Comparison of ENCODE assay signal across 28 mouse cellular contexts in genomic region chr7:135758171-135758570, GRCm38 (mm10). TPM values are rescaled to one million over a fixed set of nuclear protein-coding genes. Genes with fewer than 3 reads are reported as not detected.
DNase-seq lines count a peak whose midpoint lies in the region; ATAC-seq and TF ChIP-seq lines count a peak whose summit lies in the region.
"Had no signal": no experiment of that assay in that cellular context is flagged by ENCODE, and none has a peak within 500 bp of the region (broad histone marks: within the 10 kb centered on the region; RNA-seq: fewer than 3 reads in every experiment).

No protein-coding gene starts in this region.

- H3K4me2 ChIP-seq in hindbrain, embryonic 14.5 days (replicated peaks): no peak overlapping the region
- no peak overlapping the region for H3K4me2 ChIP-seq in hindbrain, embryonic 16.5 days (ENCODE audit: low read length)
- H3K4me2 ChIP-seq in kidney, embryonic 14.5 days (replicated peaks; ENCODE audit: low read depth, low read length): no peak overlapping the region
- H3K4me2 ChIP-seq: embryonic facial prominence, embryonic 15.5 days; forebrain, embryonic 12.5 days; heart, embryonic 13.5 days; limb, embryonic 13.5 days; liver, embryonic 12.5 days had no signal

- TF ChIP-seq CTCF in bone marrow macrophage, adult 2 months (IDR thresholded peaks at IDR 0.05; ENCODE audit: low read depth, low read length): no peak

- H3K27ac ChIP-seq in hindbrain, embryonic 14.5 days: peak overlapping the region; percentile 61
- H3K27ac ChIP-seq in hindbrain, embryonic 16.5 days (ENCODE audit: low read depth, low read length): no peak overlapping the region; the same call in 1 of the 2 replicates
- no peak overlapping the region for H3K27ac ChIP-seq in kidney, embryonic 14.5 days (ENCODE audit: low read depth, low read length)
- H3K27ac ChIP-seq in bone marrow macrophage, adult 2 months (ENCODE audit: insufficient read depth, low read depth, low read length): peak overlapping the region; percentile 64
- H3K27ac ChIP-seq in macrophage: peak overlapping the region; percentile 22; the same call in 1 of the 2 replicates
- H3K27ac ChIP-seq: embryonic facial prominence, embryonic 10.5 days; embryonic facial prominence, embryonic 15.5 days; forebrain, embryonic 12.5 days; heart, adult 2 months; heart, embryonic 13.5 days; limb, embryonic 13.5 days; liver, embryonic 12.5 days had no signal

- no peak overlapping the region for H3K9ac ChIP-seq in hindbrain, embryonic 14.5 days
- H3K9ac ChIP-seq in hindbrain, embryonic 16.5 days (ENCODE audit: low read depth, low read length): no peak overlapping the region
- no peak overlapping the region for H3K9ac ChIP-seq in kidney, embryonic 14.5 days (ENCODE audit: low read depth, low read length)
- H3K9ac ChIP-seq: embryonic facial prominence, embryonic 15.5 days; forebrain, embryonic 12.5 days; forebrain, postnatal 0 days; heart, embryonic 13.5 days; limb, embryonic 13.5 days; liver, embryonic 12.5 days had no signal

- H3K27me3 ChIP-seq in hindbrain, embryonic 14.5 days (ENCODE audit: control insufficient read depth, insufficient read depth, low read length): no peaks in the 10 kb centered on the region
- no peaks in the 10 kb centered on the region for H3K27me3 ChIP-seq in hindbrain, embryonic 16.5 days (replicated peaks; ENCODE audit: control insufficient read depth, insufficient read depth, low read length)
- H3K27me3 ChIP-seq in kidney, embryonic 14.5 days (ENCODE audit: control insufficient read depth, insufficient read depth, low read length): no peaks in the 10 kb centered on the region
- H3K27me3 ChIP-seq: embryonic facial prominence, embryonic 15.5 days; heart, embryonic 13.5 days; limb, embryonic 13.5 days had no signal

- WGBS in hindbrain, embryonic 14.5 days: 68% methylated on average over 4 of the region's 4 CpGs
- 63% methylated on average over 4 of the region's 4 CpGs for WGBS in hindbrain, embryonic 16.5 days
- WGBS in kidney, embryonic 14.5 days: 75% methylated on average over 4 of the region's 4 CpGs
- 83% methylated on average over 4 of the region's 4 CpGs for WGBS in macrophage (ENCODE audit: missing documents)

- no peak for ATAC-seq in hindbrain, embryonic 14.5 days (ENCODE audit: low FRiP score)
- ATAC-seq in hindbrain, embryonic 16.5 days: no peak
- ATAC-seq in kidney, embryonic 14.5 days (ENCODE audit: low FRiP score, low TSS enrichment): no peak
- ATAC-seq: forebrain, postnatal 0 days; liver, embryonic 12.5 days; lung, postnatal 0 days had no signal

- no peaks in the 10 kb centered on the region for H3K9me3 ChIP-seq in hindbrain, embryonic 14.5 days (ENCODE audit: control insufficient read depth, low read length)
- H3K9me3 ChIP-seq in hindbrain, embryonic 16.5 days (ENCODE audit: control insufficient read depth, low read length): no peaks in the 10 kb centered on the region
- H3K9me3 ChIP-seq in kidney, embryonic 14.5 days (ENCODE audit: control insufficient read depth, low read length): no peaks in the 10 kb centered on the region
- H3K9me3 ChIP-seq: embryonic facial prominence, embryonic 10.5 days; embryonic facial prominence, embryonic 15.5 days; forebrain, embryonic 12.5 days; G1E; hindbrain, embryonic 10.5 days; limb, embryonic 13.5 days; liver, embryonic 12.5 days had no signal

- 0 out of 2 replicates have a peak, but pooled peaks cover 4% of the 10 kb centered on the region for H3K4me1 ChIP-seq in hindbrain, embryonic 14.5 days (replicated peaks; ENCODE audit: control insufficient read depth, insufficient read depth, low read length)
- no peaks in the 10 kb centered on the region for H3K4me1 ChIP-seq in hindbrain, embryonic 16.5 days (ENCODE audit: control insufficient read depth, insufficient read depth, low read depth, low read length)
- H3K4me1 ChIP-seq in kidney, embryonic 14.5 days (ENCODE audit: control insufficient read depth, insufficient read depth, low read length): no peaks in the 10 kb centered on the region
- H3K4me1 ChIP-seq in bone marrow macrophage, adult 2 months (ENCODE audit: control insufficient read depth, insufficient read depth, low read length): peaks cover 11% of the 10 kb centered on the region
- H3K4me1 ChIP-seq: embryonic facial prominence, embryonic 15.5 days; heart, embryonic 13.5 days; limb, embryonic 13.5 days; liver, embryonic 12.5 days had no signal

- H3K36me3 ChIP-seq in hindbrain, embryonic 14.5 days (replicated peaks; ENCODE audit: control insufficient read depth, insufficient read depth): no peaks in the 10 kb centered on the region
- no peaks in the 10 kb centered on the region for H3K36me3 ChIP-seq in hindbrain, embryonic 16.5 days (ENCODE audit: control insufficient read depth, insufficient read depth, low read length)
- H3K36me3 ChIP-seq in kidney, embryonic 14.5 days (ENCODE audit: control insufficient read depth, insufficient read depth, low read length): no peaks in the 10 kb centered on the region
- H3K36me3 ChIP-seq in macrophage (ENCODE audit: inconsistent target): no peaks in the 10 kb centered on the region
- H3K36me3 ChIP-seq: embryonic facial prominence, embryonic 10.5 days; embryonic facial prominence, embryonic 15.5 days; forebrain, embryonic 12.5 days; G1E; heart, embryonic 13.5 days; hindbrain, embryonic 10.5 days; limb, embryonic 13.5 days; liver, embryonic 12.5 days had no signal

- H3K4me3 ChIP-seq in hindbrain, embryonic 14.5 days (replicated peaks; ENCODE audit: low read length): no peak overlapping the region
- H3K4me3 ChIP-seq in hindbrain, embryonic 16.5 days (ENCODE audit: low read length): no peak overlapping the region
- no peak overlapping the region for H3K4me3 ChIP-seq in kidney, embryonic 14.5 days (ENCODE audit: low read length)
- H3K4me3 ChIP-seq in bone marrow macrophage, adult 2 months (ENCODE audit: insufficient read depth, low read length): no peak overlapping the region
- no peak overlapping the region for H3K4me3 ChIP-seq in macrophage (ENCODE audit: inconsistent target)
- H3K4me3 ChIP-seq: embryonic facial prominence, embryonic 10.5 days; embryonic facial prominence, embryonic 15.5 days; forebrain, embryonic 12.5 days; heart, adult 2 months; heart, embryonic 13.5 days; hindbrain, embryonic 10.5 days; limb, embryonic 13.5 days; liver, embryonic 12.5 days had no signal

- TF ChIP-seq POLR2A in bone marrow macrophage, adult 2 months (IDR thresholded peaks at IDR 0.05; ENCODE audit: borderline replicate concordance, low read depth, low read length): no peak

- no peak for DNase-seq in hindbrain, embryonic 14.5 days (ENCODE audit: low spot score)
- DNase-seq in kidney, adult 8-10 months: peak; percentile 22 to 31
- DNase-seq in cerebellum, adult 18-20 months: no peak
- DNase-seq in thymus, postnatal 10 days (ENCODE audit: low spot score in 2 of 2): no peak
- DNase-seq: adrenal gland, postnatal 25 days; cerebellum, adult 2 months; cerebellum, postnatal 14 days; forebrain, postnatal 0 days; heart, adult 2 months; heart, postnatal 14 days; lung, adult 18-20 months; lung, postnatal 4 days; retina, postnatal 1 day; right cerebral cortex, postnatal 14 days; thymus, postnatal 14 days had no signal

- no peaks in the 10 kb centered on the region for H3K79me2 ChIP-seq in macrophage (ENCODE audit: inconsistent target)

RNA-seq across cellular contexts. Expression of gene Mki67, which starts 42.0 kb away (rescaled TPM):
- polyA plus RNA-seq in hindbrain, embryonic 14.5 days (2014; fragmentation: Nextera tagmentation; extraction: Ambion mirVana): 7.2 and 9.4 TPM in 2 replicates
- 5.6 and 6.4 TPM in 2 replicates for polyA plus RNA-seq in hindbrain, embryonic 16.5 days (2015; fragmentation: Nextera tagmentation; extraction: Ambion mirVana)
- polyA plus RNA-seq in kidney, embryonic 14.5 days (2014; fragmentation: Nextera tagmentation; extraction: Ambion mirVana): 50.8 and 67.1 TPM in 2 replicates
- polyA plus RNA-seq in bone marrow macrophage, adult 2 months (2012; ENCODE audit: insufficient read depth, insufficient read length, missing spikeins): 92.5 and 110 TPM in 2 replicates
- 100 to 1,000 TPM in 14 of 26 experiments, 10 to 100 TPM in 12; 20.5 to 572 (median 122) TPM for total RNA-seq in macrophage (2018; cell fraction: chromatin; rRNA removed)
- 100 to 1,000 TPM in 1 of 26 experiments, 10 to 100 TPM in 22, 1 to 10 TPM in 3; 8.8 to 101 (median 19.2) TPM for total RNA-seq in macrophage (2018; cell fraction: cytosol; rRNA removed)
- total RNA-seq in macrophage (2018; cell fraction: nucleus; rRNA removed): 100 to 1,000 TPM in 14 of 26 experiments, 10 to 100 TPM in 12; 13.1 to 253 (median 111) TPM
- 4.2 to 24.2 TPM (median 17.5 TPM) in 3 replicates for polyA plus RNA-seq in macrophage (2018)

Comparison
In these comparisons a context has a peak if more than half of its experiments do, and no peak if none do; other contexts are left out.
1. H3K27ac ChIP-seq: peak in hindbrain, embryonic 14.5 days (single experiment), bone marrow macrophage, adult 2 months (single experiment) and macrophage (single experiment); none in hindbrain, embryonic 16.5 days (single experiment) and kidney, embryonic 14.5 days (single experiment).
2. DNase-seq: peak in kidney, adult 8-10 months (2 of 2); none in hindbrain, embryonic 14.5 days (single experiment), cerebellum, adult 18-20 months (0 of 2) and thymus, postnatal 10 days (0 of 2).